Mouse (Mus musculus): ENCODE measurements at regions not wholly inside any gene's neighbourhood (a gene's known extent, or its start where the extent isn't known, plus 50 kb on each side); places are given as distances from the start of the nearest gene placed in this dataset.

- Histone ChIP-seq H3K4me3 (replicated peaks; ENCODE audit: low read length) (no peak overlapping the region), H3K36me3 (ENCODE audit: control insufficient read depth, insufficient read depth) (no peaks in the 10 kb centered on the region), H3K4me1 (replicated peaks; ENCODE audit: control insufficient read depth, insufficient read depth, low read length) (no peaks in the 10 kb centered on the region), H3K4me2 (ENCODE audit: low read length) (no peak overlapping the region), H3K27ac (ENCODE audit: low read length) (no peak overlapping the region), H3K27me3 (replicated peaks; ENCODE audit: control insufficient read depth, insufficient read depth, low read length) (no peaks in the 10 kb centered on the region), H3K9ac (replicated peaks; ENCODE audit: low read depth, low read length) (no peak overlapping the region), H3K9me3 (ENCODE audit: control insufficient read depth, low read length) (no peaks in the 10 kb centered on the region)
- WGBS: 75% methylated on average over 2 of the region's 2 CpGs
- ATAC-seq: no peak
Observed at GRCm38 (mm10) chr9:90388401-90388800, 117.8 kb upstream of the Tbc1d2b start.

GRCm38 (mm10) chr9:90385047-90385446 is 114.4 kb upstream of the Tbc1d2b start:
- H3K4me1 ChIP-seq (replicated peaks; ENCODE audit: control insufficient read depth, insufficient read depth, low read length): no peaks in the 10 kb centered on the region
- H3K27ac ChIP-seq (ENCODE audit: low read length): no peak overlapping the region
- no peak overlapping the region for H3K4me2 ChIP-seq (ENCODE audit: low read length)
- ATAC-seq: no peak
- H3K4me3 ChIP-seq (replicated peaks; ENCODE audit: low read length): no peak overlapping the region
- no peaks in the 10 kb centered on the region for H3K36me3 ChIP-seq (ENCODE audit: control insufficient read depth, insufficient read depth)
- no peaks in the 10 kb centered on the region for H3K27me3 ChIP-seq (replicated peaks; ENCODE audit: control insufficient read depth, insufficient read depth, low read length)
- H3K9ac ChIP-seq (replicated peaks; ENCODE audit: low read depth, low read length): no peak overlapping the region
- H3K9me3 ChIP-seq (ENCODE audit: control insufficient read depth, low read length): no peaks in the 10 kb centered on the region

GRCm38 (mm10) chr9:90380099-90380498 is 109.5 kb upstream of the Tbc1d2b start:
- H3K36me3 ChIP-seq (ENCODE audit: control insufficient read depth, insufficient read depth): no peaks in the 10 kb centered on the region
- H3K27me3 ChIP-seq (replicated peaks; ENCODE audit: control insufficient read depth, insufficient read depth, low read length): no peaks in the 10 kb centered on the region
- no peaks in the 10 kb centered on the region for H3K4me1 ChIP-seq (replicated peaks; ENCODE audit: control insufficient read depth, insufficient read depth, low read length)
- ATAC-seq: no peak
- H3K4me3 ChIP-seq (replicated peaks; ENCODE audit: low read length): no peak overlapping the region
- H3K4me2 ChIP-seq (ENCODE audit: low read length): no peak overlapping the region
- no peak overlapping the region for H3K9ac ChIP-seq (replicated peaks; ENCODE audit: low read depth, low read length)
- no peaks in the 10 kb centered on the region for H3K9me3 ChIP-seq (ENCODE audit: control insufficient read depth, low read length)
- no peak overlapping the region for H3K27ac ChIP-seq (ENCODE audit: low read length)

GRCm38 (mm10) chr9:90369568-90369967 is 99.0 kb upstream of the Tbc1d2b start:
- Histone ChIP-seq H3K4me3 (replicated peaks; ENCODE audit: low read length) (no peak overlapping the region), H3K4me1 (replicated peaks; ENCODE audit: control insufficient read depth, insufficient read depth, low read length) (peaks cover 3% of the 10 kb centered on the region), H3K9me3 (ENCODE audit: control insufficient read depth, low read length) (no peaks in the 10 kb centered on the region), H3K36me3 (ENCODE audit: control insufficient read depth, insufficient read depth) (no peaks in the 10 kb centered on the region), H3K27ac (ENCODE audit: low read length) (no peak overlapping the region), H3K4me2 (ENCODE audit: low read length) (no peak overlapping the region), H3K27me3 (replicated peaks; ENCODE audit: control insufficient read depth, insufficient read depth, low read length) (no peaks in the 10 kb centered on the region), H3K9ac (replicated peaks; ENCODE audit: low read depth, low read length) (no peak overlapping the region)
- 43% methylated on average over 2 of the region's 2 CpGs for WGBS
- ATAC-seq: peak; percentile 93

GRCm38 (mm10) chr9:90367745-90368144 is 97.1 kb upstream of the Tbc1d2b start:
- Histone ChIP-seq H3K27me3 (replicated peaks; ENCODE audit: control insufficient read depth, insufficient read depth, low read length) (no peaks in the 10 kb centered on the region), H3K9ac (replicated peaks; ENCODE audit: low read depth, low read length) (no peak overlapping the region), H3K27ac (ENCODE audit: low read length) (no peak overlapping the region), H3K9me3 (ENCODE audit: control insufficient read depth, low read length) (no peaks in the 10 kb centered on the region), H3K4me3 (replicated peaks; ENCODE audit: low read length) (no peak overlapping the region), H3K4me1 (replicated peaks; ENCODE audit: control insufficient read depth, insufficient read depth, low read length) (peaks cover 3% of the 10 kb centered on the region), H3K36me3 (ENCODE audit: control insufficient read depth, insufficient read depth) (no peaks in the 10 kb centered on the region), H3K4me2 (ENCODE audit: low read length) (no peak overlapping the region)
- ATAC-seq: no peak
- WGBS: 83% methylated on average over 3 of the region's 3 CpGs

GRCm38 (mm10) chr9:90326531-90326930 is 55.9 kb upstream of the Tbc1d2b start:
- no peak overlapping the region for H3K9ac ChIP-seq (replicated peaks; ENCODE audit: low read depth, low read length)
- H3K4me2 ChIP-seq (ENCODE audit: low read length): no peak overlapping the region
- H3K27ac ChIP-seq (ENCODE audit: low read length): no peak overlapping the region
- no peaks in the 10 kb centered on the region for H3K9me3 ChIP-seq (ENCODE audit: control insufficient read depth, low read length)
- no peaks in the 10 kb centered on the region for H3K4me1 ChIP-seq (replicated peaks; ENCODE audit: control insufficient read depth, insufficient read depth, low read length)
- no peak for ATAC-seq
- 89% methylated on average over 4 of the region's 4 CpGs for WGBS
- H3K27me3 ChIP-seq (replicated peaks; ENCODE audit: control insufficient read depth, insufficient read depth, low read length): no peaks in the 10 kb centered on the region
- no peaks in the 10 kb centered on the region for H3K36me3 ChIP-seq (ENCODE audit: control insufficient read depth, insufficient read depth)
- H3K4me3 ChIP-seq (replicated peaks; ENCODE audit: low read length): no peak overlapping the region
